Mouse (Mus musculus) liver, postnatal 0 days (tissue): ENCODE data around the gene Pip4k2b.

Experiments
- CTCF ChIP-seq: sonication (generic); IDR thresholded peaks from 2 replicates; pipeline ENCODE4 v1.5.1; 2016; ENCODE audit warnings: antibody characterized with exemption, low read depth
- EP300 ChIP-seq: IDR thresholded peaks from 2 replicates; pipeline ENCODE4 v1.6.1; 2016; ENCODE audit warnings: antibody characterized with exemption, low read depth, mild to moderate bottlenecking

- TF ChIP-seq CTCF (no peak), EP300 (no peak)
Measured at GRCm38 (mm10) chr11:97747773-97748172, 3.3 kb upstream of the Pip4k2b start.
